Mouse (Mus musculus) mature B cell (primary cell): ENCODE data around the gene Ccdc91.

Experiments
- in situ Hi-C: fragments of 300-500 bp; cut with MboI; formaldehyde crosslinking; loops from 2 replicates; pipeline ENCODE4 v1.14.3; 2019

The Ccdc91 gene

GRCm38 (mm10) chr6:147569246-147569645 is 93.6 kb downstream of the Ccdc91 start:
- in situ Hi-C loops, result no loop called here

GRCm38 (mm10) chr6:147573137-147573536 is 97.5 kb downstream of the Ccdc91 start:
- in situ Hi-C loops, result no loop called here

- in situ Hi-C loops, result no loop called here
Observed at GRCm38 (mm10) chr6:147574454-147575182, 99.0 kb downstream of the Ccdc91 start.

- in situ Hi-C loops, result no loop called here
Observed at GRCm38 (mm10) chr6:147575183-147575784, 99.7 kb downstream of the Ccdc91 start.

- in situ Hi-C loops, result no loop called here
Observed at GRCm38 (mm10) chr6:147587675-147588074, 112.0 kb downstream of the Ccdc91 start.

- in situ Hi-C loops, result no loop called here
Observed at GRCm38 (mm10) chr6:147606666-147607065, 131.0 kb downstream of the Ccdc91 start.

- in situ Hi-C loops, result no loop called here
Observed at GRCm38 (mm10) chr6:147607613-147608012, 132.0 kb downstream of the Ccdc91 start.

- in situ Hi-C loops, result no loop called here
Observed at GRCm38 (mm10) chr6:147615306-147615705, 139.7 kb downstream of the Ccdc91 start.

GRCm38 (mm10) chr6:147623142-147623541 is 147.5 kb downstream of the Ccdc91 start:
- in situ Hi-C loops, result no loop called here

- in situ Hi-C loops, result no loop called here
Observed at GRCm38 (mm10) chr6:147636464-147636863, 160.8 kb downstream of the Ccdc91 start.

- in situ Hi-C loops, result no loop called here
Observed at GRCm38 (mm10) chr6:147643875-147644274, 168.2 kb downstream of the Ccdc91 start.

GRCm38 (mm10) chr6:147644391-147644790 is 168.8 kb downstream of the Ccdc91 start:
- in situ Hi-C loops, result no loop called here

GRCm38 (mm10) chr6:147646401-147646968 is 170.9 kb downstream of the Ccdc91 start:
- in situ Hi-C loops, result no loop called here

- in situ Hi-C loops, result no loop called here
Observed at GRCm38 (mm10) chr6:147658025-147658424, 182.4 kb downstream of the Ccdc91 start.

GRCm38 (mm10) chr6:147660718-147661117 is 185.1 kb downstream of the Ccdc91 start:
- in situ Hi-C loops, result no loop called here

- in situ Hi-C loops, result no loop called here
Observed at GRCm38 (mm10) chr6:147661841-147662240, 186.2 kb downstream of the Ccdc91 start.

- in situ Hi-C loops, result no loop called here
Observed at GRCm38 (mm10) chr6:147662610-147663009, 187.0 kb downstream of the Ccdc91 start.

GRCm38 (mm10) chr6:147664339-147664738 is 188.7 kb downstream of the Ccdc91 start:
- in situ Hi-C loops, result no loop called here

- in situ Hi-C loops, result no loop called here
Observed at GRCm38 (mm10) chr6:147671366-147671765, 195.7 kb downstream of the Ccdc91 start.

- in situ Hi-C loops, result no loop called here
Observed at GRCm38 (mm10) chr6:147672481-147672880, 196.9 kb downstream of the Ccdc91 start.

- in situ Hi-C loops, result no loop called here
Observed at GRCm38 (mm10) chr6:147675022-147675733, 199.6 kb downstream of the Ccdc91 start.

- in situ Hi-C loops, result no loop called here
Observed at GRCm38 (mm10) chr6:147676214-147676613, 200.6 kb downstream of the Ccdc91 start.
